Mouse (Mus musculus): ENCODE results near the gene Xrcc4. TPM values are rescaled to one million over a fixed set of nuclear protein-coding genes. Genes with fewer than 3 reads are reported as not detected.

Xrcc4 gene
- polyA plus RNA-seq (2017; shearing (Covaris generic)): 23.2 TPM

GRCm38 (mm10) chr13:90088962-90089824 lies at the start of gene Xrcc4, which contains the start of gene Tmem167:
Gene Xrcc4 (minus strand): TSS chr13:90089608.
Gene Tmem167 (plus strand): TSS chr13:90089123.

GRCm38 (mm10) chr13:89741766-89742685 lies 347.4 kb downstream of the Xrcc4 start, which contains the start of gene Vcan:
Gene Vcan (minus strand): TSS chr13:89742509.

Other genes with a start within 250 kb of the Xrcc4 start
- 45.7 TPM for gene Tmem167, start 485 bp downstream of the Xrcc4 start, polyA plus RNA-seq (2017; shearing (Covaris generic))

Measured in activated CD4-positive, CD25-positive, alpha-beta regulatory T cell, adult 9 weeks (primary cell).